Mouse (Mus musculus) adrenal gland, postnatal 0 days (tissue): ENCODE results near the gene Vmn1r11. TPM values are rescaled to one million over a fixed set of nuclear protein-coding genes. Genes with fewer than 3 reads are reported as not detected.

Source experiments
- polyA plus RNA-seq: library from polyadenylated mRNA; unstranded; fragments of >200 nt; fragmentation: Nextera tagmentation; extraction: Ambion mirVana; gene quantifications from 2 replicates; pipeline ENCODE4 v1.2.1, GENCODE M21; 2015

The Vmn1r11 gene
- polyA plus RNA-seq = not detected in 2 replicates

GRCm38 (mm10) chr6:57133155-57133554 is at the start of gene Vmn1r11:
Vmn1r11 (plus strand) TSS chr6:57133455.

DNA sequence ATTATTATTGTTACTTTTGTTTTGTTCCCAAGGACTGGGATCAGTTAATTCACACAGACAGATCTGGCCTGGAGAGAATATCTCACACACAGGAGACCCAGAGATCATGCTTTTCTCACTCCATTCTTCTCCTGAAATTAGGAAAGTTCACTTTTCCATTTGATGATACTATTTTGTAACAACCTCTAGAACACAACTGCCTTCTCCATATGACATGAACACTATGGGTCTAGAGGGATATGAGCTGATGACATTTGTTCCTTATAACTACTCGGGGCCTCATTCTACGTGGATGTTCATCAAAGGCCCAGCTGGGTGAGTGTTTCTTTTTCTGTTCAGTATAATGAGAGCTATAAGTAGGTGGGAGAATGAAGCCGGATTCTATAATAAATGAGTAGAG is 24.1 kb upstream of the Vmn1r11 start, which contains the start of gene Vmn1r10:
TSS of gene Vmn1r10 (plus strand) at position 301 of the 400 bp plus-strand sequence.

GRCm38 (mm10) chr6:57156619-57157018 is 23.4 kb downstream of the Vmn1r11 start, which contains the start of gene Vmn1r12:
Vmn1r12 (plus strand) TSS chr6:57156919.

Other genes with a start within 250 kb of the Vmn1r11 start
- gene Nt5c3, start 209.5 kb upstream of the Vmn1r11 start, polyA plus RNA-seq = 70.7 and 76.9 TPM in 2 replicates
- 0.25 and 0.49 TPM in 2 replicates for gene Vmn1r4, start 209.4 kb upstream of the Vmn1r11 start, polyA plus RNA-seq
- gene Vmn1r5, start 163.2 kb upstream of the Vmn1r11 start, polyA plus RNA-seq = not detected in 2 replicates
- not detected in 2 replicates for gene Vmn1r6, start 136.2 kb upstream of the Vmn1r11 start, polyA plus RNA-seq
- not detected in 2 replicates for gene Vmn1r7, start 108.1 kb upstream of the Vmn1r11 start, polyA plus RNA-seq
- gene Vmn1r8, start 101.2 kb upstream of the Vmn1r11 start, polyA plus RNA-seq = not detected in 2 replicates
- gene Vmn1r9, start 66.7 kb upstream of the Vmn1r11 start, polyA plus RNA-seq = not detected in 2 replicates
- gene Vmn1r10, start 24.0 kb upstream of the Vmn1r11 start, polyA plus RNA-seq = not detected in 2 replicates
- not detected in 2 replicates for gene Vmn1r12, start 23.5 kb downstream of the Vmn1r11 start, polyA plus RNA-seq
- not detected in 2 replicates for gene Vmn1r13, start 69.8 kb downstream of the Vmn1r11 start, polyA plus RNA-seq
- not detected in 2 replicates for gene Vmn1r14, start 98.2 kb downstream of the Vmn1r11 start, polyA plus RNA-seq
- gene Vmn1r15, start 124.5 kb downstream of the Vmn1r11 start, polyA plus RNA-seq = not detected in 2 replicates
- gene Vmn1r16, start 196.0 kb downstream of the Vmn1r11 start, polyA plus RNA-seq = not detected in 2 replicates
- gene Vmn1r17, start 230.3 kb downstream of the Vmn1r11 start, polyA plus RNA-seq = not detected in 2 replicates